Mouse (Mus musculus): ENCODE results near the gene Xrra1. TPM values are rescaled to one million over a fixed set of nuclear protein-coding genes. Genes with fewer than 3 reads are reported as not detected.
"Not testable (repeated sequence)": the region's sequence is repeated elsewhere in the genome, so short reads cannot be mapped to it uniquely, and the experiment has no call there.

Xrra1 gene
- polyA plus RNA-seq, 2 experiments from 2014 or later: 0.39 TPM; not detected in 1

GRCm38 (mm10) chr7:99902918-99903665 is 44.2 kb downstream of the Xrra1 start:
- no peak for ATAC-seq

- no peak for ATAC-seq
These were observed 45.6 kb downstream of the Xrra1 start for GRCm38 (mm10) chr7:99904421-99905005.

GRCm38 (mm10) chr7:99906346-99906745 is 47.4 kb downstream of the Xrra1 start:
- ATAC-seq: no peak

- ATAC-seq: no peak
These were observed 48.5 kb downstream of the Xrra1 start for GRCm38 (mm10) chr7:99907463-99907862.

- ATAC-seq: no peak
These were observed 52.1 kb downstream of the Xrra1 start for GRCm38 (mm10) chr7:99911038-99911437.

GRCm38 (mm10) chr7:99914316-99914715 is 55.4 kb downstream of the Xrra1 start:
- ATAC-seq: no peak

- no peak for ATAC-seq
These were observed 56.6 kb downstream of the Xrra1 start for GRCm38 (mm10) chr7:99915511-99915910.

- no peak for ATAC-seq
These were observed 57.9 kb downstream of the Xrra1 start for GRCm38 (mm10) chr7:99916741-99917319.

GRCm38 (mm10) chr7:99917320-99917844 is 58.5 kb downstream of the Xrra1 start:
- no peak for ATAC-seq

- no peak for ATAC-seq
These were observed 60.2 kb downstream of the Xrra1 start for GRCm38 (mm10) chr7:99919164-99919563.

- ATAC-seq: no peak
These were observed 61.1 kb downstream of the Xrra1 start for GRCm38 (mm10) chr7:99919971-99920370.

- ATAC-seq: no peak
These were observed 61.5 kb downstream of the Xrra1 start for GRCm38 (mm10) chr7:99920416-99920815.

- ATAC-seq: no peak
These were observed 68.2 kb downstream of the Xrra1 start for GRCm38 (mm10) chr7:99926916-99927714.

- ATAC-seq: peak; percentile 43
These were observed 76.8 kb downstream of the Xrra1 start for GRCm38 (mm10) chr7:99935758-99936157.

GRCm38 (mm10) chr7:99940669-99941068 is 81.8 kb downstream of the Xrra1 start:
- no peak for ATAC-seq

- ATAC-seq: no peak
These were observed 85.6 kb downstream of the Xrra1 start for GRCm38 (mm10) chr7:99944520-99944919.

GRCm38 (mm10) chr7:99945012-99945411 is 86.1 kb downstream of the Xrra1 start:
- not testable (repeated sequence) for ATAC-seq

- ATAC-seq: no peak
These were observed 87.0 kb downstream of the Xrra1 start for GRCm38 (mm10) chr7:99945939-99946338.

GRCm38 (mm10) chr7:99946356-99946755 is 87.4 kb downstream of the Xrra1 start:
- peak; percentile 51 for ATAC-seq

GRCm38 (mm10) chr7:99947329-99947728 is 88.4 kb downstream of the Xrra1 start:
- no peak for ATAC-seq

- no peak for ATAC-seq
These were observed 94.7 kb downstream of the Xrra1 start for GRCm38 (mm10) chr7:99953442-99954098.

GRCm38 (mm10) chr7:99954212-99954611 is 95.3 kb downstream of the Xrra1 start:
- no peak for ATAC-seq

All from CD4-positive, CD25-positive, alpha-beta regulatory T cell, adult 4 months (primary cell).